In genomic region chr13:108937272-108937671, GRCm38 (mm10) we compare ENCODE assay signal across 26 mouse cellular contexts.
A peak's percentile ranks its signal among the peaks of the same experiment; 100 is the strongest.
DNase-seq lines count a peak whose midpoint lies in the region; ATAC-seq and TF ChIP-seq lines count a peak whose summit lies in the region.
"Had no signal": no experiment of that assay in that cellular context is flagged by ENCODE, and none has a peak within 500 bp of the region (broad histone marks: within the 10 kb centered on the region; RNA-seq: fewer than 3 reads in every experiment).

No protein-coding gene starts in this region.

- ATAC-seq in granulocyte monocyte progenitor cell, adult 5-6 weeks (replicated peaks; ENCODE audit: poor library complexity, severe bottlenecking), result peak; percentile 66
- ATAC-seq in megakaryocyte progenitor cell, adult 5-6 weeks (replicated peaks; ENCODE audit: poor library complexity), result peak; percentile 88
- ATAC-seq in forebrain, postnatal 0 days, result no peak
- no peak for ATAC-seq in heart, embryonic 11.5 days (replicated peaks; ENCODE audit: insufficient number of reproducible peaks, low FRiP score, low TSS enrichment)
- ATAC-seq: activated CD4-positive, CD25-positive, alpha-beta regulatory T cell, adult 4 months; CD4-positive, CD25-positive, alpha-beta regulatory T cell, adult 4 months; forebrain, embryonic 13.5 days; forebrain, embryonic 15.5 days; Patski had no signal

- H3K4me1 ChIP-seq in forebrain, postnatal 0 days (ENCODE audit: insufficient read depth), result no peaks in the 10 kb centered on the region
- H3K4me1 ChIP-seq in heart, embryonic 11.5 days (ENCODE audit: control insufficient read depth, insufficient read depth, low read length), result no peaks in the 10 kb centered on the region
- H3K4me1 ChIP-seq: embryonic facial prominence, embryonic 10.5 days; embryonic facial prominence, embryonic 12.5 days; forebrain, embryonic 13.5 days; forebrain, embryonic 15.5 days had no signal

- no peak for TF ChIP-seq CTCF in forebrain, postnatal 0 days (IDR thresholded peaks at IDR 0.05; ENCODE audit: low read depth)

- no peaks in the 10 kb centered on the region for H3K9me3 ChIP-seq in forebrain, postnatal 0 days (ENCODE audit: low read length)
- 0 out of 2 replicates have a peak, but pooled peaks cover 3% of the 10 kb centered on the region for H3K9me3 ChIP-seq in heart, embryonic 11.5 days (replicated peaks; ENCODE audit: control insufficient read depth, low read length)
- H3K9me3 ChIP-seq: embryonic facial prominence, embryonic 12.5 days; forebrain, embryonic 15.5 days; G1E had no signal

- no peaks in the 10 kb centered on the region for H3K36me3 ChIP-seq in forebrain, postnatal 0 days (ENCODE audit: insufficient read depth)
- no peaks in the 10 kb centered on the region for H3K36me3 ChIP-seq in heart, embryonic 11.5 days (ENCODE audit: control insufficient read depth, insufficient read depth, low read length)
- H3K36me3 ChIP-seq: embryonic facial prominence, embryonic 10.5 days; embryonic facial prominence, embryonic 12.5 days; forebrain, embryonic 15.5 days; G1E had no signal

- no peak overlapping the region for H3K9ac ChIP-seq in forebrain, postnatal 0 days
- no peak overlapping the region for H3K9ac ChIP-seq in heart, embryonic 11.5 days (ENCODE audit: low read depth, low read length)
- H3K9ac ChIP-seq: embryonic facial prominence, embryonic 12.5 days; forebrain, embryonic 13.5 days; forebrain, embryonic 15.5 days had no signal

- WGBS in forebrain, postnatal 0 days, result 71% methylated on average over 2 of the region's 2 CpGs
- WGBS in heart, embryonic 11.5 days (ENCODE audit: insufficient replicate concordance), result 57% methylated on average over 2 of the region's 2 CpGs

- H3K27me3 ChIP-seq in forebrain, postnatal 0 days (ENCODE audit: insufficient read depth, low read length), result no peaks in the 10 kb centered on the region
- no peaks in the 10 kb centered on the region for H3K27me3 ChIP-seq in heart, embryonic 11.5 days (ENCODE audit: control insufficient read depth, insufficient read depth, low read length)
- H3K27me3 ChIP-seq: CH12.LX; embryonic facial prominence, embryonic 12.5 days; forebrain, embryonic 13.5 days; forebrain, embryonic 15.5 days had no signal

- peak; percentile 88 for DNase-seq in 416B (ENCODE audit: low read depth)
- peak; percentile 3 for DNase-seq in c-Kit-positive CD71-negative TER-119-negative erythroid progenitor cells, embryonic 14.5 days (ENCODE audit: low read depth)
- no peak for DNase-seq in forebrain, postnatal 0 days
- DNase-seq in c-Kit-positive CD71-positive TER-119-positive erythroid progenitor cells, embryonic 14.5 days (ENCODE audit: low spot score), result no peak
- no peak for DNase-seq in adrenal gland, postnatal 36 days
- DNase-seq: adrenal gland, adult 8-10 months; adrenal gland, postnatal 14 days; B cell, adult 2 months; cerebellum, adult 11 months; cerebellum, adult 18-20 months; cerebellum, adult 8-10 months; cerebellum, adult 9-11 months; cerebellum, postnatal 14 days; cerebellum, postnatal 36 days had no signal

- no peak overlapping the region for H3K27ac ChIP-seq in forebrain, postnatal 0 days (ENCODE audit: low read depth, low read length)
- H3K27ac ChIP-seq in heart, embryonic 11.5 days (ENCODE audit: low read depth, low read length), result no peak overlapping the region
- H3K27ac ChIP-seq: embryonic facial prominence, embryonic 10.5 days; embryonic facial prominence, embryonic 12.5 days; forebrain, embryonic 13.5 days; forebrain, embryonic 15.5 days had no signal

- H3K4me3 ChIP-seq in forebrain, postnatal 0 days (ENCODE audit: low read depth, low read length), result no peak overlapping the region
- H3K4me3 ChIP-seq in heart, embryonic 11.5 days (ENCODE audit: low read depth, low read length), result no peak overlapping the region
- H3K4me3 ChIP-seq: embryonic facial prominence, embryonic 10.5 days; embryonic facial prominence, embryonic 12.5 days; forebrain, embryonic 13.5 days; forebrain, embryonic 15.5 days had no signal

- H3K4me2 ChIP-seq in forebrain, postnatal 0 days (ENCODE audit: low read depth), result no peak overlapping the region
- no peak overlapping the region for H3K4me2 ChIP-seq in heart, embryonic 11.5 days
- H3K4me2 ChIP-seq: embryonic facial prominence, embryonic 12.5 days; forebrain, embryonic 13.5 days; forebrain, embryonic 15.5 days had no signal

Comparison
In these comparisons a context has a peak if more than half of its experiments do, and no peak if none do; other contexts are left out.
1. DNase-seq: peak in 416B (single experiment) and c-Kit-positive CD71-negative TER-119-negative erythroid progenitor cells, embryonic 14.5 days (single experiment); none in forebrain, postnatal 0 days (single experiment), c-Kit-positive CD71-positive TER-119-positive erythroid progenitor cells, embryonic 14.5 days (single experiment) and adrenal gland, postnatal 36 days (0 of 2).
2. ATAC-seq: peak in granulocyte monocyte progenitor cell, adult 5-6 weeks (single experiment) and megakaryocyte progenitor cell, adult 5-6 weeks (single experiment); none in forebrain, postnatal 0 days (single experiment) and heart, embryonic 11.5 days (single experiment).